ENCODE assay signal across 8 mouse cellular contexts in the genomic region with DNA sequence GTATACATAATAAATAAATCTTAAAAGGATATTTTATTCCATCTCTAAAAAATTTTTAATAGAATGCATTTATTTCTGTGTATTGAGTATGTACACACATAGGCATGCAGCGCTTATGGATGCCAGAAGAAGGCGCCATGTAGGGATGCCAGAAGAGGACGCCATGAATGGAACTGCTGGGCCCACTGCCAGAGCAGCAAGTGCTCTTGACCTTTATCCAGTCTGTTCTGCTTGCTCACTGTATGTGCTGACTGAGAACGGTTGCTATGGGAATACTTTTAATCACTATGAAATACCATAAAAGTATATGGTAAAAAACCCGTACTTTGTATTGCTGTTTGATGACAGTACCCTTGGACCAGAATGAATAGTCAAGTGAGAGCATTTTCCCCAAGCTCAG. TPM values are rescaled to one million over a fixed set of nuclear protein-coding genes. Genes with fewer than 3 reads are reported as not detected.
DNase-seq lines count a peak whose midpoint lies in the region; ATAC-seq lines count a peak whose summit lies in the region.

No protein-coding gene starts in this region.

- no peaks in the 10 kb centered on the region; the same call in 1 of the 2 replicates for H3K36me3 ChIP-seq in forebrain, embryonic 14.5 days (ENCODE audit: control insufficient read depth, insufficient read depth, low read length)
- no peaks in the 10 kb centered on the region for H3K36me3 ChIP-seq in forebrain, embryonic 12.5 days (replicated peaks)

- H3K27me3 ChIP-seq in forebrain, embryonic 14.5 days (replicated peaks; ENCODE audit: control insufficient read depth, insufficient read depth, low read length) = no peaks in the 10 kb centered on the region
- no peaks in the 10 kb centered on the region for H3K27me3 ChIP-seq in forebrain, embryonic 12.5 days

- no peak for ATAC-seq in forebrain, embryonic 14.5 days
- no peak for ATAC-seq in forebrain, embryonic 12.5 days (ENCODE audit: low FRiP score)
- no peak for ATAC-seq in erythroblast, adult 5-6 weeks (replicated peaks; ENCODE audit: low FRiP score, poor library complexity, severe bottlenecking)

- H3K9ac ChIP-seq in forebrain, embryonic 14.5 days (ENCODE audit: low read length) = no peak overlapping the region
- no peak overlapping the region for H3K9ac ChIP-seq in forebrain, embryonic 12.5 days

- WGBS in forebrain, embryonic 14.5 days = 66% methylated on average over 5 of the region's 5 CpGs
- 85% methylated on average over 5 of the region's 5 CpGs for WGBS in forebrain, embryonic 12.5 days

- H3K4me1 ChIP-seq in forebrain, embryonic 14.5 days (ENCODE audit: control insufficient read depth, insufficient read depth, low read length) = peaks cover 30% of the 10 kb centered on the region
- peaks cover 47% of the 10 kb centered on the region for H3K4me1 ChIP-seq in forebrain, embryonic 12.5 days

- no peak overlapping the region for H3K4me3 ChIP-seq in forebrain, embryonic 14.5 days (ENCODE audit: low read depth, low read length)
- H3K4me3 ChIP-seq in forebrain, embryonic 12.5 days (replicated peaks) = no peak overlapping the region

- no peak overlapping the region for H3K4me2 ChIP-seq in forebrain, embryonic 14.5 days (ENCODE audit: low read length)
- H3K4me2 ChIP-seq in forebrain, embryonic 12.5 days = no peak overlapping the region

- no peaks in the 10 kb centered on the region for H3K9me3 ChIP-seq in forebrain, embryonic 14.5 days (replicated peaks; ENCODE audit: control insufficient read depth, low read length)
- no peaks in the 10 kb centered on the region for H3K9me3 ChIP-seq in forebrain, embryonic 12.5 days

- H3K27ac ChIP-seq in forebrain, embryonic 14.5 days (ENCODE audit: low read depth, low read length) = no peak overlapping the region
- H3K27ac ChIP-seq in forebrain, embryonic 12.5 days = no peak overlapping the region

- DNase-seq in forebrain, embryonic 14.5 days (ENCODE audit: low spot score) = peak; percentile 61
- DNase-seq in ovary, postnatal 36 days (ENCODE audit: low spot score) = peak; percentile 46
- no peak for DNase-seq in ovary, postnatal 10 days (ENCODE audit: low spot score)
- peak; percentile 69 to 75 for DNase-seq in kidney, adult 8-10 months
- DNase-seq in lung, postnatal 4 days = peak; percentile 74 to 85
- no peak for DNase-seq in thymus, postnatal 10 days (ENCODE audit: low spot score in 2 of 2)

RNA-seq across cellular contexts. Expression of gene Enoph1, which starts 3.6 kb away (rescaled TPM):
- polyA plus RNA-seq in forebrain, embryonic 14.5 days (2014; fragmentation: Nextera tagmentation; extraction: Ambion mirVana) = 53.2 and 60.2 TPM in 2 replicates
- polyA plus RNA-seq in forebrain, embryonic 12.5 days (2016; fragmentation: Nextera tagmentation; extraction: Ambion mirVana) = 43.8 and 45.0 TPM in 2 replicates
- total RNA-seq in erythroblast, adult 5-6 weeks (2015; ENCODE audit: low replicate concordance) = 8.4 and 11.5 TPM in 2 replicates
- 3.8 and 7.2 TPM in 2 replicates for total RNA-seq in erythroblast, adult 5-6 weeks (2017; ENCODE audit: low replicate concordance)

RNA-seq across cellular contexts. Expression of gene Hnrnpdl, which starts 3.9 kb away (rescaled TPM):
- 244 and 250 TPM in 2 replicates for polyA plus RNA-seq in forebrain, embryonic 14.5 days (2014; fragmentation: Nextera tagmentation; extraction: Ambion mirVana)
- 284 and 293 TPM in 2 replicates for polyA plus RNA-seq in forebrain, embryonic 12.5 days (2016; fragmentation: Nextera tagmentation; extraction: Ambion mirVana)
- total RNA-seq in erythroblast, adult 5-6 weeks (2015; ENCODE audit: low replicate concordance) = 78.4 and 82.3 TPM in 2 replicates
- total RNA-seq in erythroblast, adult 5-6 weeks (2017; ENCODE audit: low replicate concordance) = 106 and 110 TPM in 2 replicates

Comparison
In these comparisons a context has a peak if more than half of its experiments do, and no peak if none do; other contexts are left out.
1. DNase-seq: peak in forebrain, embryonic 14.5 days (single experiment), ovary, postnatal 36 days (single experiment), kidney, adult 8-10 months (2 of 2) and lung, postnatal 4 days (2 of 2); none in ovary, postnatal 10 days (single experiment) and thymus, postnatal 10 days (0 of 2).